Mouse (Mus musculus): ENCODE data around the gene Rasa2. TPM values are rescaled to one million over a fixed set of nuclear protein-coding genes. Genes with fewer than 3 reads are reported as not detected.
A peak's percentile ranks its signal among the peaks of the same experiment; 100 is the strongest.

Rasa2 gene
- polyA plus RNA-seq, 1 experiment from 2014 or later, result 20.5 TPM

DNA sequence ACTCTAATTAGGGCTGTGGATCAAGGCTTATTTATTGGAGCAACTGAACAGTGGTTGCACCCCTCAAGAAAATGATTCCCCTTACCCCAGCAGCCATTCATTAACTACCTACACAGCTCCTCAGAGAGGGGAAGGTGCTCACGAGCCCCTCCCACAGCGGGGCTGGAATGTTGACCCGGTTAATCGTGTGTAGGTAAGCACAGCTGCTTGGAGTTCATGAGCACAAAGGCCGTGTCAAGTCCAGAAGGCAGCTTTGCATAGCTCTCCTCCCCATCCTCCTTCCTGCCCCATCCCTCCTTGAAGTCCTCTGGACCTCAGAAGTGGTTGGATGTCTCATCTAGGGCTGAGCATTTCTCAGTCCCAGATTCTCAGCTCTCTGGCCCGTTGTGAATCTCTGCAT is 3.8 kb upstream of the Rasa2 start:
- H3K9me3 ChIP-seq (ENCODE audit: control insufficient read depth, low read length), result no peaks in the 10 kb centered on the region
- ATAC-seq (replicated peaks; ENCODE audit: low FRiP score, low TSS enrichment, low read depth) (no peak), DNase-seq (ENCODE audit: low spot score) (no peak)
- H3K4me3 ChIP-seq (ENCODE audit: low read depth, low read length), result no peak overlapping the region
- no peaks in the 10 kb centered on the region for H3K36me3 ChIP-seq (ENCODE audit: control insufficient read depth, insufficient read depth, low read length)
- H3K4me1 ChIP-seq (replicated peaks; ENCODE audit: control insufficient read depth, insufficient read depth, low read length), result peaks cover 6% of the 10 kb centered on the region; the same call in 1 of the 2 replicates
- H3K27me3 ChIP-seq (replicated peaks; ENCODE audit: control insufficient read depth, insufficient read depth, low read length), result no peaks in the 10 kb centered on the region
- H3K4me2 ChIP-seq (ENCODE audit: low read length), result no peak overlapping the region
- H3K9ac ChIP-seq (ENCODE audit: low read length), result no peak overlapping the region
- WGBS, result 50% methylated on average over 6 of the region's 6 CpGs
- no peak overlapping the region for H3K27ac ChIP-seq (ENCODE audit: low read depth)

DNA sequence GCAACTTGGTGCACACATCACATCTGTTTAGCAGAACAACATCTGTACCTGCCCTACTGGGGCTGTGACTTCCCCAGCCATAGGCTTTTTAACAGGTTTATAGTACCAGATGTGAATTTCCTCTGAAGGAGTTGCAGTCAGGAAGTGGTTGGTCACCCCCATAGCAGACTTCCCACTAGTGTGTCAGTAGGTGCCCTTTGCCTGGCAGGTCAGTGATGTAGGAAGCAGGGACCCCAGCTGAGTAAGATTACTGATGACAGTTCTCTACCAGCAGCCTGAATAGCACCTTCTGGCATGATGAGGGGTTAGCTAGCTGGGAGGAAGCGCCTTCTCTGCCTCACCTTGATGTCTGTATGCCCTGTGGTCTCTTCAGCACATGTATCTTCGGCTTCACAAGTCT is 2.4 kb upstream of the Rasa2 start:
- H3K27ac ChIP-seq (ENCODE audit: low read depth), result no peak overlapping the region
- no peak overlapping the region for H3K9ac ChIP-seq (ENCODE audit: low read length)
- WGBS, result 85% methylated on average over 2 of the region's 2 CpGs
- no peak overlapping the region for H3K4me2 ChIP-seq (ENCODE audit: low read length)
- no peaks in the 10 kb centered on the region for H3K36me3 ChIP-seq (ENCODE audit: control insufficient read depth, insufficient read depth, low read length)
- DNase-seq (ENCODE audit: low spot score) (no peak), ATAC-seq (replicated peaks; ENCODE audit: low FRiP score, low TSS enrichment, low read depth) (no peak)
- H3K27me3 ChIP-seq (replicated peaks; ENCODE audit: control insufficient read depth, insufficient read depth, low read length), result no peaks in the 10 kb centered on the region
- H3K4me1 ChIP-seq (replicated peaks; ENCODE audit: control insufficient read depth, insufficient read depth, low read length), result peaks cover 11% of the 10 kb centered on the region; the same call in 1 of the 2 replicates
- H3K9me3 ChIP-seq (ENCODE audit: control insufficient read depth, low read length), result no peaks in the 10 kb centered on the region
- H3K4me3 ChIP-seq (ENCODE audit: low read depth, low read length), result no peak overlapping the region

DNA sequence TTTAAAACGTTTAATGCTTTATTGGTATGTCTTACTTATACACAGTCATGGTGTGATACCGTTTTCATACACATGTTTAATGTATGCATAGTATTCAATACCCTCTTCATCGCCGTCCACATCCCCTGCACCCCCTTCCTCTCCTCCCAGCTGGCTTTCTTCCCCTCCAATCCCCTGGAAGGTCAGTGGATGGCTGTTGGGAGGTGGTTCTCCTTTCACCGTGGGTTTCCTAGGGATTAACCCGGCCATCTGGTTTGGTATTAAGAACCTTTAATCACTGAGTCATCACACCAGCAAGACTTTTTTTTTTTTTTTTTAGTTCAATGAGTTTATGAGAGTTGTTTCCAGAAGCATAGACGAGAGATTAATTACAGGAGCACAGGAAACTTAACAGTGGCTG is 1.3 kb upstream of the Rasa2 start:
- no peak for DNase-seq (ENCODE audit: low spot score)
- no peak for ATAC-seq (replicated peaks; ENCODE audit: low FRiP score, low TSS enrichment, low read depth)
- no peak overlapping the region for H3K4me3 ChIP-seq (ENCODE audit: low read depth, low read length)
- WGBS, result 54% methylated on average over 7 of the region's 7 CpGs
- no peaks in the 10 kb centered on the region for H3K27me3 ChIP-seq (replicated peaks; ENCODE audit: control insufficient read depth, insufficient read depth, low read length)
- peaks cover 14% of the 10 kb centered on the region for H3K4me1 ChIP-seq (replicated peaks; ENCODE audit: control insufficient read depth, insufficient read depth, low read length)
- H3K4me2 ChIP-seq (ENCODE audit: low read length), result no peak overlapping the region
- H3K36me3 ChIP-seq (ENCODE audit: control insufficient read depth, insufficient read depth, low read length), result no peaks in the 10 kb centered on the region
- H3K27ac ChIP-seq (ENCODE audit: low read depth), result no peak overlapping the region
- H3K9me3 ChIP-seq (ENCODE audit: control insufficient read depth, low read length), result no peaks in the 10 kb centered on the region
- no peak overlapping the region for H3K9ac ChIP-seq (ENCODE audit: low read length)

DNA sequence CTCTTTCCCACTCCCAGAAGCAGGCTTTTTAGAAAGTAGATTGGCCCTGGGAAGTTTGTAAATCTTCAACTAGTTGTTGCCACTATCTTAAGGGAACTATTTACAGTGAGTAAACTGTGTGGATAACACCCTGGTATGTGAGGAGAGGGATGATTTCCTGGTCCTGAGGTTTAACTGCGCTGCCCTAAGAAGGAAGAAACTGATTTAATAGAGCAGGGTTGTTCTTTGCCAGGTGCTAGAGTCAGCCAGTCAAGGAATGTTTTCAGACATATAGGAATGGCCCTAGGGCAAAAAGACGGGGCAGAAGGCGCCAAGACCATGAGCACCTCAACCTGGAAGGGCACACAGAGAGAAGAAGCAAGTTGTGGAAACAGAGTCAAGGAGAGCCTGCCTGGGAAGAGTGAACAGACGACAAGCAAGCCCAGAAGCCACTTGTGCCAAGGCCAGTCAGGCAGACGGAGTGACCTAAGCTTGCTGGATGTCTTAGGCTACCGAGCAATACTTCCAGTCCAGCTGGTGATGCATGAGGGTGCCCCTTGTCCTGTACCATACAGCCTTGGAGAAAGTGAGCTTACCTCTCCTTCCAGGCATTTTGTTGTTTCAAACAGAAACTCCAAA is 765 bp upstream of the Rasa2 start:
- WGBS, result 51% methylated on average over 6 of the region's 6 CpGs
- peaks cover 18% of the 10 kb centered on the region for H3K4me1 ChIP-seq (replicated peaks; ENCODE audit: control insufficient read depth, insufficient read depth, low read length)
- H3K27ac ChIP-seq (ENCODE audit: low read depth), result peak overlapping the region; percentile 99; the same call in 1 of the 2 replicates
- no peaks in the 10 kb centered on the region for H3K27me3 ChIP-seq (replicated peaks; ENCODE audit: control insufficient read depth, insufficient read depth, low read length)
- H3K9ac ChIP-seq (ENCODE audit: low read length), result peak overlapping the region; percentile 96; the same call in 1 of the 2 replicates
- peak overlapping the region; percentile 74 for H3K4me2 ChIP-seq (ENCODE audit: low read length)
- no peaks in the 10 kb centered on the region for H3K9me3 ChIP-seq (ENCODE audit: control insufficient read depth, low read length)
- DNase-seq (ENCODE audit: low spot score), result no peak
- ATAC-seq (replicated peaks; ENCODE audit: low FRiP score, low TSS enrichment, low read depth), result no peak
- no peaks in the 10 kb centered on the region for H3K36me3 ChIP-seq (ENCODE audit: control insufficient read depth, insufficient read depth, low read length)
- H3K4me3 ChIP-seq (ENCODE audit: low read depth, low read length), result peak overlapping the region; percentile 80; the same call in 1 of the 2 replicates

DNA sequence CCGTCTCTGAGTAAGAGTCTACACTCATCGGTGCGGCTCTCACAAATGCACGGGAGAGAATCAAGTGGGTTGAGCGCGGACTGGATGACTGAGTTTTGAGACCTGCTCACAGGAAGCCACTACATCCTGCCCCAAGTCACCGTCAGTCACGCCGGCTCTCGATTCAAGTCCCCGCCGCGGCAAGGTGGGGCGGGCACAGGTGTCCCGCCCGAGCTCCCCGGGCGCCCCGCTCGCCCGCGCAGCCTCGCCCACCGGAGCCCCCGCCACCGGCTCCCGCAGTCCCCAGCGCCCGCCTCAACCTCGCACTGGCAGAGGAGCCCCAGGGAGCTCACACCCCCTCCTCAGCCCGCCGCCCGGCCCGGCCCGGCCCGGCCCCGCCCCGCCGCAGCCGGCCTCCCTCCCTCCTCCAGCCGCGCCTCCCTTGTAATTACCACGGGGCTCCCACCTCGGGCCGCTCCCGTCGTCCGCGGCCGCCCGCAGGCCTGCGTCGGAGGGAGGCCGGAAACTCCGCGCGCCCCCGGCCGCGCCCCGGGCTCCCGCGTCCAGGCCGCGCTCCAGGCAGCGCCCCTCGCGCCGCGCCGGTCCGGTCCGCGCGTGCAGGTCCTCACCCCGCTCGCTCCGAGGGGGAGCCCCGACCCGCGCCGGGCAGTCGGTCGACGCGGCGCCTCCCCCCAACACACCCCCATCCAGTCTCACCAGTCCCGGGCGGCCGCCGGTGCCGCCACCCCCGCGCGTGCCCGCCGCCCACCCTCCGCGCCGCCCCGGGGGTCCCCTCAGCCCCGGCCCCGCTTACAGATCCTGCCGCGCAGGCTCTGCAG is 637 bp downstream of the Rasa2 start:
- Histone ChIP-seq H3K4me3 (ENCODE audit: low read depth, low read length) (peak overlapping the region; percentile 80), H3K4me1 (replicated peaks; ENCODE audit: control insufficient read depth, insufficient read depth, low read length) (peaks cover 18% of the 10 kb centered on the region), H3K27me3 (replicated peaks; ENCODE audit: control insufficient read depth, insufficient read depth, low read length) (no peaks in the 10 kb centered on the region), H3K27ac (ENCODE audit: low read depth) (peak overlapping the region; percentile 99), H3K9me3 (ENCODE audit: control insufficient read depth, low read length) (no peaks in the 10 kb centered on the region), H3K9ac (ENCODE audit: low read length) (peak overlapping the region; percentile 96), H3K36me3 (ENCODE audit: control insufficient read depth, insufficient read depth, low read length) (no peaks in the 10 kb centered on the region), H3K4me2 (ENCODE audit: low read length) (peak overlapping the region; percentile 74)
- DNase-seq (ENCODE audit: low spot score), result peak; percentile 84
- under 1% methylated on average over 76 of the region's 105 CpGs for WGBS
- ATAC-seq (replicated peaks; ENCODE audit: low FRiP score, low TSS enrichment, low read depth), result peak; percentile 86

DNA sequence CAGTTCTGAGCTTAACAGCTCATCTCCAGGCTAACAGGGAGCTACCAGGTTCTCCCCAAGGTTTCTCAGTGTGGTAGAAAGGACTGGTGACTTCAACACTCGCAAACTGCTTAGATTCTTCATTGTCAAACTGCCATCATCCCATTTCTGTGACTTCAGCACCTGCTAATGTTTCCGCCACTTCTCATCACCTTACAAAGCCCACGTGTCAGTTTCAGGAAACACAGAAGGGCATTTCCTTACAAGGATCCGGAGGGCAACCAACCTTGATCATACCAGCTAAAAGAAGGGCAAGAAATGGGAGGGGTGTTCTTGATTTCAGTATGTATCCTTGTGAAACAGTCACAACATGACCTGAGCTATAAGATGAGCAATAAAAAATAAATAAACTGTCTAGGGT is 2.3 kb downstream of the Rasa2 start:
- Histone ChIP-seq H3K27me3 (replicated peaks; ENCODE audit: control insufficient read depth, insufficient read depth, low read length) (no peaks in the 10 kb centered on the region), H3K36me3 (ENCODE audit: control insufficient read depth, insufficient read depth, low read length) (no peaks in the 10 kb centered on the region), H3K4me3 (ENCODE audit: low read depth, low read length) (no peak overlapping the region), H3K4me2 (ENCODE audit: low read length) (no peak overlapping the region), H3K27ac (ENCODE audit: low read depth) (no peak overlapping the region), H3K9ac (ENCODE audit: low read length) (no peak overlapping the region), H3K4me1 (replicated peaks; ENCODE audit: control insufficient read depth, insufficient read depth, low read length) (peaks cover 18% of the 10 kb centered on the region), H3K9me3 (ENCODE audit: control insufficient read depth, low read length) (no peaks in the 10 kb centered on the region)
- ATAC-seq (replicated peaks; ENCODE audit: low FRiP score, low TSS enrichment, low read depth) (no peak), DNase-seq (ENCODE audit: low spot score) (no peak)
- WGBS, result 72% methylated on average over 4 of the region's 4 CpGs

DNA sequence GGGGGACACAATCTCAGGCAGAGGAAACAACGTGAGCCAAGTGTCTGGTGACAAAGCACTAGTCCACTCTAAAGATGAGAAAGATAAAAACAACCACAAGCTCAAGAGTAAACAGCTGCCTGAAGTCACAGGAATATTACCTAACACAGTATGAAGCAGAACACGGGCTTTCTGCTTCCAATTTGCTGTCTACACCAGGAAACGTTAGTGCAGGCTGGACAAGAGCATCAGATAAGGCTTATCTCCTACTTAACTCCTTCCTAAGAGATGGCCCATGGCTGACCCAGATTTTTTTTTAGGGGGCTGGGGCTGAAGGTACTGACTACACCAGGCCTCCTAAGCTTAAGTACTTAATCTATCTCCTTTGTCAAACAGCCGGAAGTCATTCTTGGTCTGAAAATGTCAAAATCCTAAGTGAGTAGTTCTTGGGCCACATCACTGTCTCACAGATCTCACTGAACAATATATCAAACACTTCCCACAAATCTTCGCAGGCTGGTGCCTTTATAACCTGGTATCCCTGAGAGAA is 3.8 kb downstream of the Rasa2 start:
- DNase-seq (ENCODE audit: low spot score) (no peak), ATAC-seq (replicated peaks; ENCODE audit: low FRiP score, low TSS enrichment, low read depth) (no peak)
- H3K9me3 ChIP-seq (ENCODE audit: control insufficient read depth, low read length), result no peaks in the 10 kb centered on the region
- H3K4me2 ChIP-seq (ENCODE audit: low read length), result no peak overlapping the region
- no peak overlapping the region for H3K9ac ChIP-seq (ENCODE audit: low read length)
- H3K27ac ChIP-seq (ENCODE audit: low read depth), result no peak overlapping the region
- no peaks in the 10 kb centered on the region for H3K27me3 ChIP-seq (replicated peaks; ENCODE audit: control insufficient read depth, insufficient read depth, low read length)
- WGBS, result 20% methylated on average over 5 of the region's 5 CpGs
- no peaks in the 10 kb centered on the region for H3K36me3 ChIP-seq (ENCODE audit: control insufficient read depth, insufficient read depth, low read length)
- no peak overlapping the region for H3K4me3 ChIP-seq (ENCODE audit: low read depth, low read length)
- peaks cover 18% of the 10 kb centered on the region for H3K4me1 ChIP-seq (replicated peaks; ENCODE audit: control insufficient read depth, insufficient read depth, low read length)

DNA sequence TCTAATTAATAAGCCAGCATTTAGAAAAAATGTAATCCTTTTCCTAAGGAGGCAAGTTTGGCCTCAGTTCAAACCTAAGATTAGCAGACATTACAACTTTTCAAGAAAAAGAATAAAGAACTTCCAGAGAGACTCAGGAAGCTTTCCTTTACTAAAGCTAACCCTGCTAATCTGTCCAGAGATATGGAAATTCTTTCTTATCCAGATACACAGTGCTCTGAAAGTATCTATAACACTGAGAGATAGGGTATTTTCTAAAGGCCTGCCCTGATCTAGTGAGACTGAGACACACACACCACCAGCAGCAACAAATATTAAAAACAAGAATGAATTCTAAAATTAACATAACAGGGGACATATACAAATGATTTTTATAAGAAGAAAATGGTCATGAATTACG is 4.4 kb downstream of the Rasa2 start:
- Histone ChIP-seq H3K9me3 (ENCODE audit: control insufficient read depth, low read length) (no peaks in the 10 kb centered on the region), H3K4me2 (ENCODE audit: low read length) (no peak overlapping the region), H3K36me3 (ENCODE audit: control insufficient read depth, insufficient read depth, low read length) (no peaks in the 10 kb centered on the region), H3K4me3 (ENCODE audit: low read depth, low read length) (no peak overlapping the region), H3K27ac (ENCODE audit: low read depth) (no peak overlapping the region), H3K27me3 (replicated peaks; ENCODE audit: control insufficient read depth, insufficient read depth, low read length) (no peaks in the 10 kb centered on the region), H3K9ac (ENCODE audit: low read length) (no peak overlapping the region), H3K4me1 (replicated peaks; ENCODE audit: control insufficient read depth, insufficient read depth, low read length) (peaks cover 15% of the 10 kb centered on the region)
- ATAC-seq (replicated peaks; ENCODE audit: low FRiP score, low TSS enrichment, low read depth) (no peak), DNase-seq (ENCODE audit: low spot score) (no peak)
- 55% methylated on average over 1 of the region's 1 CpGs for WGBS

Measured in intestine, embryonic 14.5 days (tissue).